Mouse (Mus musculus) E14TG2a.4 (cell line): ENCODE measurements around the gene Dnajc9.

ENCODE experiments used
- CTCF ChIP-seq: conservative IDR thresholded peaks from 2 replicates; pipeline ENCODE4 v1.5.1; 2014; ENCODE audit warnings: low read length
- NANOG ChIP-seq: IDR thresholded peaks from 2 replicates; pipeline ENCODE4 v1.6.1; 2014; ENCODE audit warnings: borderline replicate concordance, low read length, mixed read lengths
- POU5F1 ChIP-seq: IDR thresholded peaks from 2 replicates; pipeline ENCODE4 v1.6.1; 2014; ENCODE audit warnings: low read length, borderline replicate concordance

DNA sequence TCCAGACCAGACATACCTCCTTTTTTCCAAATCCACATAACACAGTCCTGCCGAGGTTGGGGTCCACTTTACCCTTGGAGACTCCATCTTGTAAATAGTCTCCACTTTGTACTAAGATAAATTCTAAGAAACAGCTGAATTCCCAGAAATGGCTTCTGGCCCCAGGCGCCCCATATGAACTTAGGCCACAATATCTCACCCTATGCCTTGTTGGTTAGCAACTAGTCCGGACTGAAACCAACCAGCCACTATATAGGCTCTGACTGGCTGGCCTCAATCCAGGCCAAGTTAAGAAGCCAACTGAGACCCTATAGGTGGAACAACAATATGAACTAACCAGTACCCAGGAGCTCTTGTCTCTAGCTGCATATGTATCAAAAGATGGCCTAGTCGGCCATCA is 3.6 kb upstream of the Dnajc9 start:
- no peak for TF ChIP-seq CTCF
- TF ChIP-seq POU5F1, result no peak
- no peak for TF ChIP-seq NANOG
